Mouse (Mus musculus) layer of hippocampus, adult 9-11 months (tissue): ENCODE measurements around the gene Gnai2.

Experiments
- DNase-seq: peaks from one replicate; pipeline ENCODE4 v3.0.0; 2022

Gnai2 gene

GRCm38 (mm10) chr9:107607653-107608245, 27.4 kb downstream of the Gnai2 start:
- no peak for DNase-seq

- no peak for DNase-seq
These were observed 28.1 kb downstream of the Gnai2 start for GRCm38 (mm10) chr9:107607036-107607435.

GRCm38 (mm10) chr9:107606591-107606990, 28.6 kb downstream of the Gnai2 start:
- no peak for DNase-seq

GRCm38 (mm10) chr9:107605041-107605661, 30.0 kb downstream of the Gnai2 start:
- DNase-seq = no peak

GRCm38 (mm10) chr9:107603251-107603650, 31.9 kb downstream of the Gnai2 start:
- no peak for DNase-seq

GRCm38 (mm10) chr9:107602068-107602648, 33.0 kb downstream of the Gnai2 start:
- DNase-seq = peak; percentile 85

GRCm38 (mm10) chr9:107601275-107601674, 33.9 kb downstream of the Gnai2 start:
- DNase-seq = no peak

GRCm38 (mm10) chr9:107600745-107601144, 34.4 kb downstream of the Gnai2 start:
- DNase-seq = no peak

- no peak for DNase-seq
These were observed 35.3 kb downstream of the Gnai2 start for GRCm38 (mm10) chr9:107599842-107600241.

GRCm38 (mm10) chr9:107599433-107599832, 35.7 kb downstream of the Gnai2 start:
- no peak for DNase-seq

- no peak for DNase-seq
These were observed 36.8 kb downstream of the Gnai2 start for GRCm38 (mm10) chr9:107598385-107598784.

- DNase-seq = no peak
These were observed 38.3 kb downstream of the Gnai2 start for GRCm38 (mm10) chr9:107596619-107597569.

- DNase-seq = no peak
These were observed 40.7 kb downstream of the Gnai2 start for GRCm38 (mm10) chr9:107594281-107595062.

GRCm38 (mm10) chr9:107593101-107593976, 41.8 kb downstream of the Gnai2 start:
- no peak for DNase-seq

- DNase-seq = no peak
These were observed 44.5 kb downstream of the Gnai2 start for GRCm38 (mm10) chr9:107590773-107591060.

GRCm38 (mm10) chr9:107590058-107590772, 45.0 kb downstream of the Gnai2 start:
- no peak for DNase-seq

GRCm38 (mm10) chr9:107587833-107588639, 47.1 kb downstream of the Gnai2 start:
- no peak for DNase-seq

GRCm38 (mm10) chr9:107586974-107587832, 48.0 kb downstream of the Gnai2 start, which contains the start of gene Ifrd2:
TSS of gene Ifrd2 (plus strand) at chr9:107587642.
- DNase-seq = peak; percentile 99

GRCm38 (mm10) chr9:107586504-107586903, 48.7 kb downstream of the Gnai2 start:
- no peak for DNase-seq
